Mouse (Mus musculus) forebrain, embryonic 15.5 days (tissue): ENCODE results near the gene Ear2. TPM values are rescaled to one million over a fixed set of nuclear protein-coding genes. Genes with fewer than 3 reads are reported as not detected.
"Not testable (repeated sequence)": the region's sequence is repeated elsewhere in the genome, so short reads cannot be mapped to it uniquely, and the experiment has no call there.

Experiments used
- ATAC-seq: fragments of 200-750 bp; cut with Nextera tagmentation; replicated peaks from 2 replicates; pipeline ENCODE4 v1.8.0; 2017; ENCODE audit warnings: mild to moderate bottlenecking, moderate TSS enrichment, moderate library complexity
- H3K27ac ChIP-seq: fragments of 300-500 bp; sonication (generic); replicated peaks from 2 replicates; pipeline ENCODE4 v1.5.1; 2015; ENCODE audit warnings: mild to moderate bottlenecking, inconsistent platforms
- H3K27me3 ChIP-seq: fragments of 300-500 bp; sonication (generic); 2 replicates; pipeline ENCODE4 v1.6.1; 2015; ENCODE audit warnings: inconsistent platforms
- H3K36me3 ChIP-seq: fragments of 300-500 bp; sonication (generic); 2 replicates; pipeline ENCODE4 v1.6.1; 2015; ENCODE audit warnings: mild to moderate bottlenecking, inconsistent platforms
- H3K4me1 ChIP-seq: fragments of 300-500 bp; sonication (generic); 2 replicates; pipeline ENCODE4 v1.6.1; 2015; ENCODE audit warnings: inconsistent platforms
- H3K4me2 ChIP-seq: fragments of 300-500 bp; sonication (generic); replicated peaks from 2 replicates; pipeline ENCODE4 v1.6.1; 2015; ENCODE audit warnings: mild to moderate bottlenecking, inconsistent platforms
- H3K4me3 ChIP-seq: fragments of 300-500 bp; sonication (generic); 2 replicates; pipeline ENCODE4 v1.5.1; 2015; ENCODE audit warnings: mild to moderate bottlenecking, inconsistent platforms
- H3K9ac ChIP-seq: fragments of 300-500 bp; sonication (generic); replicated peaks from 2 replicates; pipeline ENCODE4 v1.6.1; 2015; ENCODE audit warnings: mild to moderate bottlenecking, inconsistent platforms
- H3K9me3 ChIP-seq: fragments of 300-500 bp; sonication (generic); 2 replicates; pipeline ENCODE4 v1.6.1; 2016; ENCODE audit warnings: inconsistent platforms
- WGBS: fragments of 180-500 bp; shearing (Covaris S2); methylation state at CpG from one replicate; pipeline ENCODE4 v1.1.7; 2015; ENCODE audit warnings: mixed read lengths; 5-methylcytosine and 5-hydroxymethylcytosine counted together
- polyA plus RNA-seq: library from polyadenylated mRNA; unstranded; fragments of >200 nt; fragmentation: Nextera tagmentation; extraction: Ambion mirVana; gene quantifications from 2 replicates; pipeline ENCODE4 v1.2.1, GENCODE M21; 2015

Ear2 gene
- polyA plus RNA-seq = not detected in 2 replicates

DNA sequence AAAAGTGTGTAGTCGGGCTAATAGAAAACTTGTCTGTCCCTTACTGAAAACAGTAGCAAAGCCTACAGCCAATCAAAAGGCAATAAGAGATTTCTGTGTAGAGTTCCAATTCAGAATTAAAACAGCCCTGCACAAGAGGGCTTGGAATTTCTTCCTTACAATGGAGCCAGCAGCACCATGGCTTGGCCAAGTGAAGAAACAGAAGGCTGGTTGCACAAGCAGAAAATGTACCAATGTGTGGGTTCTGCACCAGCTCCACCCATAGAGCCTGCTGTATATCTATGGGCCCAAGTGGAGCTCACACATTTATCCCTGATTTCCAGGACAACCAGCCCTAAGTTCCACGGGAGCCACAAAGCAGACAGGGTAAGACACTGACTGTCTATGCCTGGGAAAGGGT, at the start of gene Ear2:
TSS of gene Ear2 (plus strand) at position 301 of the 400 bp plus-strand sequence.
- H3K27me3 ChIP-seq, H3K4me3 ChIP-seq, H3K4me2 ChIP-seq, H3K4me1 ChIP-seq, H3K27ac ChIP-seq, H3K9me3 ChIP-seq, H3K9ac ChIP-seq, ATAC-seq, H3K36me3 ChIP-seq: not testable (repeated sequence)
- WGBS = 84% methylated on average over 2 of the region's 2 CpGs

DNA sequence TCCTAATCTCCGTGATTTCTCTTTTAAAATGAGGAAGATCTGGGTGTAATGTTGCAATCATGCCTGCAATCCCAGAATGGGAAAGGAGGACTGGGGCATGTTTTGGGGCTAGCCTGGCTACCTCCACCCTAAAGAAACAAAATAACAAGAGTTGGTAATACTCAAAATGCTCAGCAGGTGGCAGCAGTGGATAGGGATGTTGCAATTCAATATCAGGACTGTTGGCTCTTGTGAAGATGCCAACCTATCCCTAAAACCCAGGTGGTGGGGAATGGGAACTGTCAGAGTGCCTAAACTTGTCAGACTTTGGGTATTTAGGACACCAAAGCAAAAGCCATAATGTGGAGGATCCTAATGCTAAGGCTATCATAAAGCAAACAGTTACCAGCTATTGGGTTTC, 34.6 kb upstream of the Ear2 start:
- ATAC-seq, H3K9ac ChIP-seq, H3K4me2 ChIP-seq, H3K27ac ChIP-seq, H3K4me3 ChIP-seq, H3K4me1 ChIP-seq, H3K27me3 ChIP-seq, H3K36me3 ChIP-seq, H3K9me3 ChIP-seq: not testable (repeated sequence)
- WGBS = 65% methylated on average over 1 of the region's 1 CpGs

GRCm38 (mm10) chr14:44070595-44070994, 31.9 kb upstream of the Ear2 start:
- H3K36me3 ChIP-seq, ATAC-seq, H3K4me3 ChIP-seq, H3K4me2 ChIP-seq, H3K9ac ChIP-seq, H3K27me3 ChIP-seq, H3K9me3 ChIP-seq, H3K27ac ChIP-seq, H3K4me1 ChIP-seq: not testable (repeated sequence)
- 92% methylated on average over 2 of the region's 3 CpGs for WGBS

DNA sequence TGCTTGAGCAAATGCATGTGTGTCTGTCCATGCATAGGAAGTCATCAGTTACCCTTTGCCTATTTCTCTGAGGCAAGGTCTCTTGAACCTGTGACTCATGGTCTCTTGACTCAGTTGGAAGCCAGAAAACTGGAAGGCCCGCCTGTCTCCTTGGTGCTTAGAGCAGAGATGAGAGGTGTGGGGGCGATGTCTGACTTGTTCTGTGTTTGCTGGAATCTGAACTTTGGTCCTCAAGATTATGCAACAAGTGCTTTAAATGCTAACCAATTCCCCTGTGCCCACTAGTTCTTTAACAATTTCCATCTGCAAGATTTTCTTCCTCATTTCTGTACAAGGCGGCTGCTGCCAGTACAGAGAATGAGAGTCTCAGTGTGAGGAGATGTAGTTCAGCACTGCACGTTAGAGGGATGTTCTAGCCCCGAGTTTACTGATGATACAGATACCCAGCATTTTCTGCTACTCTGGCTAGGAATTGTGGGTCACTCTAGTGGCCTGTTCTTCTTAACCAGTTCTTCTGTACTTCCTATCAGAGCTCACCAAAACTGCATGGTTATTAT, 24.6 kb upstream of the Ear2 start:
- H3K4me1 ChIP-seq, ATAC-seq, H3K9ac ChIP-seq, H3K27me3 ChIP-seq, H3K4me3 ChIP-seq, H3K4me2 ChIP-seq, H3K36me3 ChIP-seq, H3K27ac ChIP-seq, H3K9me3 ChIP-seq: not testable (repeated sequence)
- 88% methylated on average over 5 of the region's 5 CpGs for WGBS

DNA sequence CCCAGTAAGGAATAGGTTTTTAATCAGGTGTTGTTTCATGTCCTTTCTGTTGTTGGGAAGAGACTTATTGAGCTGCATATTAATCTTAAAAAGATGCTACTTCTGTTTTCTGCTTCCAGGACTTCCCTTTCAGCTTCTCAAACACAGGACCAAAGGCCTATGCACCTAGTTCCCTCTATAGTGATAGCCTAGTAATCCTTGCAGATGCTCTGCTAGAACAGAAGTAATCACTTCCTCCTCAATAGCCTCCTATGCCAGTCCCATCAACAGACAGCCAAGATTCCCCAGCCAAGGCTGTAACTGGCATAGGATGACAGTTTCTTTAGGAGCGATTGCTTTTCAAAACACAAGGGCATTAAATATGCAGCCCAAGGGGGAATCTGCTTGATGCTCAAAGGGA, 15.9 kb upstream of the Ear2 start:
- H3K36me3 ChIP-seq, ATAC-seq, H3K9ac ChIP-seq, H3K4me1 ChIP-seq, H3K4me3 ChIP-seq, H3K4me2 ChIP-seq, H3K9me3 ChIP-seq, H3K27me3 ChIP-seq, H3K27ac ChIP-seq: not testable (repeated sequence)
- WGBS = 94% methylated on average over 1 of the region's 1 CpGs

GRCm38 (mm10) chr14:44087535-44087934, 14.9 kb upstream of the Ear2 start:
- H3K36me3 ChIP-seq, H3K4me3 ChIP-seq, H3K27me3 ChIP-seq, H3K27ac ChIP-seq, H3K4me2 ChIP-seq, H3K9me3 ChIP-seq, H3K4me1 ChIP-seq, ATAC-seq, H3K9ac ChIP-seq: not testable (repeated sequence)
- WGBS = 75% methylated on average over 2 of the region's 2 CpGs

DNA sequence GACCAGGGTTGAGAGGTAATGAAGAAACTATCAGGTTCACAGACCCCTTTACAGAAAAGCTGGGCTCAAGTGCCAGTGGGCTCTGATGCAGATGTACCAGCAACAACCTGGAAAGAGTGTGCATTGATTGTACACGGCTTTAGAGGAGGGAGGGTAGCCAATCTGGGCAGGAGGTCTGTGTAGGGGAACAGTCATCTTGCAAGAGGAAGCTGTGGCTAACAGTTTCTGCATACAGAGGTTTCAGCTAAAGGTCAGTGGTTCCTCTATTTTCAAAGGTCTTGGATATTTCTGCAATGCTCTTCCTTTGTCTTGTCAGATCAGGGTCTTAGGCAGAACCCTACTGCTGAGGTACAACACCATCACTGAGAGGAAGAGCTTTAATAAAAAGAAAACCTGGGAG, 10.9 kb upstream of the Ear2 start:
- not testable (repeated sequence) for H3K27me3 ChIP-seq, ATAC-seq, H3K27ac ChIP-seq, H3K36me3 ChIP-seq, H3K9ac ChIP-seq, H3K9me3 ChIP-seq, H3K4me1 ChIP-seq, H3K4me3 ChIP-seq, H3K4me2 ChIP-seq
- 55% methylated on average over 1 of the region's 1 CpGs for WGBS

GRCm38 (mm10) chr14:44094445-44094844, 8.0 kb upstream of the Ear2 start:
- H3K4me3 ChIP-seq, H3K9ac ChIP-seq, H3K27ac ChIP-seq, ATAC-seq, H3K36me3 ChIP-seq, H3K9me3 ChIP-seq, H3K4me1 ChIP-seq, H3K27me3 ChIP-seq, H3K4me2 ChIP-seq: not testable (repeated sequence)
- WGBS = 81% methylated on average over 5 of the region's 5 CpGs

- WGBS = no CpG with 5 or more reads among the region's 1 CpGs
- not testable (repeated sequence) for H3K9ac ChIP-seq
Measured at GRCm38 (mm10) chr14:44100030-44100429, 2.4 kb upstream of the Ear2 start.

DNA sequence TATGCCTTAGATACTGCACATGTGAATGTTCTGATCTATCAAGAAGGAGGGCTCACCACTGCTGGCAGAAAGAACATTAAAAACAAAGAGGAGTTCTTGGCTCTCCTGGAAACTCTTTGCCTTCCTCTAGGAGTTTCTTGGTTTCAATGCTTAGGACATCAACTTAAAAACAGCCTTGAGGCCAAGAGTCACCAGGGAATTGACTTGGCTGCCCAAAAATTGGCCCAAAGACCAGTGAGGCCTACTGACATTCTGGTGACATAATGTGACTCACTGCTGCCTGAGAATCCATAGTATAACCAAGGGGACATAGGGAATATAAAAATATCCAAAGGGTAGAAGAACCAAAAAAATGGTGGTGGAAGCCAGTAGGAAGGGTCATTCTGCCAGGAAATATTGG, 8.5 kb downstream of the Ear2 start:
- Histone ChIP-seq H3K4me2 (no peak overlapping the region), H3K36me3 (no peaks in the 10 kb centered on the region), H3K9ac (no peak overlapping the region), H3K9me3 (no peaks in the 10 kb centered on the region), H3K27me3 (no peaks in the 10 kb centered on the region), H3K4me3 (no peak overlapping the region), H3K27ac (no peak overlapping the region), H3K4me1 (no peaks in the 10 kb centered on the region)
- no peak for ATAC-seq

More at GRCm38 (mm10) chr14:44100030-44100429, 2.4 kb upstream of the Ear2 start:
- not testable (repeated sequence) for H3K4me2 ChIP-seq, H3K36me3 ChIP-seq, H3K4me1 ChIP-seq, H3K27ac ChIP-seq, H3K9me3 ChIP-seq, H3K27me3 ChIP-seq, H3K4me3 ChIP-seq, ATAC-seq

DNA sequence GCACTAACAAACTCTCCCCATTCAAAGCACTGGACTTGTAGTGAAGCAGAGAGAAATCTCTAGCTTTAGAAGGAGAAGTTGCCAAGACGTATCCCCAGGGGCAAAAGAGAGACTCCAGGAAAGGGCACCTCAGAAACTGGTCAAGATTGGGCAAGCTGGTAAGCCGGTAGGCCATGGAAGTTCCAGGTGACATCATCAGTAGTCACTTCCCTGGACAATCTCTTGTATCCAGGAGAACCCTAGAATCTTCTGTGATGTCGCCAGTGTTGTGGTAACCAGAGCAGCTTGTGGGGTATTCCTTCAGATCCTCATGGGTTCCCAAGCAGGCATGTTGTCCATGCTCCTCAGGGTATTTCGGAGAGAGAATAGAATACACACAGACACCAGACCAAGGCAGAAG, 21.1 kb downstream of the Ear2 start, which contains the start of gene Gm3327:
TSS of gene Gm3327 (plus strand) at position 301 of the 400 bp plus-strand sequence.
- H3K4me3 ChIP-seq, H3K27me3 ChIP-seq, H3K4me1 ChIP-seq, H3K9ac ChIP-seq, H3K36me3 ChIP-seq, H3K4me2 ChIP-seq, H3K9me3 ChIP-seq, H3K27ac ChIP-seq, ATAC-seq: not testable (repeated sequence)
- 92% methylated on average over 4 of the region's 4 CpGs for WGBS
